Mouse (Mus musculus): ENCODE measurements around the gene Cybc1.
A peak's percentile ranks its signal among the peaks of the same experiment; 100 is the strongest.

Gene Cybc1

DNA sequence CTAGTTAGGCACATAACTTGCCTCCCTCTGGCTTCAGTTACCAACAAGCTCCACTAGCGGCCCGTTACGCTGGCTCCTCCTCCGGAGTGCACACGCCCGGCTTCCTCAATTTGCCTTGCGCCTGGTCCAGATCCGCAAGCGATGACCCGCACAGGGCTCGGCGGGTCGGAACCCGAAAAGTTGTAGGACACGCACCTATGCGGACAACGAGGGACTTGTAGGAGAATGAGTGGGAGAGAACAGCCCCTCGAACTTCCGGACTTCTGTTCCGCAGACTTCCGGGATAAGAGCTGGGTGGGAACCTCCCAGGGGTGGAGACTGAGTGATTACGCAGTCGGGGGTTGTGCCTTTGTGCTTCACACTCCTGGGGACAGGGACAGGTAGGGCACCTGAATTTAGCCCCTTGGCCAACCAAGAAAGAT is at the start of gene Cybc1:
Gene Cybc1 (minus strand): TSS at position 305 of the 422 bp plus-strand sequence.
- DNase-seq (ENCODE audit: low spot score in 2 of 2): peak; percentile 77 to 85

- DNase-seq (ENCODE audit: low spot score in 2 of 2): no peak
Measured at GRCm38 (mm10) chr11:121278011-121278410, 48.9 kb upstream of the Cybc1 start.

- DNase-seq (ENCODE audit: low spot score in 2 of 2): no peak
Measured at GRCm38 (mm10) chr11:121277516-121277915, 48.4 kb upstream of the Cybc1 start.

DNA sequence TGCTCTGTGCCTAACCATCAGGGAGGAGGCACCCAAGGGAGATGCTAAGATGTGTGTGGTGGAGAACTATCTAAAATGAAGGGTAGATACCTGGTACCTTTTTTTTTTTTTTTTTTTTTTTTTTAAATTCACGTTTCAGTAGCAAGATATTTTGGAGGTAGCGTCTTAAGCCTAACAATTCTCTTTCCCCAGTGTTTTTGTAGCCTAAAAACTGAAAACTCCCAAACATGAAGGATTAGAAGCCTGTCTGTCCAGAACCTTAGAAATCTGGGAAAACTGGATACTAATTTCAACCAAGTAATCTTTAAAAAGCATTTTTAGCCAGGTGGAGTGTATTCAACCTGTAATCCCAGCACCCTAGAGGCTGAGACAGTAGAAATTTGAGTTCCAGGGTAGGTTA is 32.0 kb upstream of the Cybc1 start:
- DNase-seq (ENCODE audit: low spot score in 2 of 2): no peak

- peak; percentile 50 to 80 for DNase-seq (ENCODE audit: low spot score in 2 of 2)
Measured at GRCm38 (mm10) chr11:121260211-121260906, 31.2 kb upstream of the Cybc1 start.

- DNase-seq (ENCODE audit: low spot score in 2 of 2): peak; percentile 92 to 97
Measured at GRCm38 (mm10) chr11:121259160-121260100, 30.3 kb upstream of the Cybc1 start, which contains the start of gene Foxk2. Gene Foxk2, plus strand, starts transcription at chr11:121259990.

- no peak for DNase-seq (ENCODE audit: low spot score in 2 of 2)
Measured at GRCm38 (mm10) chr11:121250196-121250595, 21.1 kb upstream of the Cybc1 start.

GRCm38 (mm10) chr11:121239669-121240068 is 10.5 kb upstream of the Cybc1 start:
- no peak for DNase-seq (ENCODE audit: low spot score in 2 of 2)

GRCm38 (mm10) chr11:121237345-121238128 is 8.4 kb upstream of the Cybc1 start:
- DNase-seq (ENCODE audit: low spot score in 2 of 2): peak in 1 of 2 experiments; percentile 60

DNA sequence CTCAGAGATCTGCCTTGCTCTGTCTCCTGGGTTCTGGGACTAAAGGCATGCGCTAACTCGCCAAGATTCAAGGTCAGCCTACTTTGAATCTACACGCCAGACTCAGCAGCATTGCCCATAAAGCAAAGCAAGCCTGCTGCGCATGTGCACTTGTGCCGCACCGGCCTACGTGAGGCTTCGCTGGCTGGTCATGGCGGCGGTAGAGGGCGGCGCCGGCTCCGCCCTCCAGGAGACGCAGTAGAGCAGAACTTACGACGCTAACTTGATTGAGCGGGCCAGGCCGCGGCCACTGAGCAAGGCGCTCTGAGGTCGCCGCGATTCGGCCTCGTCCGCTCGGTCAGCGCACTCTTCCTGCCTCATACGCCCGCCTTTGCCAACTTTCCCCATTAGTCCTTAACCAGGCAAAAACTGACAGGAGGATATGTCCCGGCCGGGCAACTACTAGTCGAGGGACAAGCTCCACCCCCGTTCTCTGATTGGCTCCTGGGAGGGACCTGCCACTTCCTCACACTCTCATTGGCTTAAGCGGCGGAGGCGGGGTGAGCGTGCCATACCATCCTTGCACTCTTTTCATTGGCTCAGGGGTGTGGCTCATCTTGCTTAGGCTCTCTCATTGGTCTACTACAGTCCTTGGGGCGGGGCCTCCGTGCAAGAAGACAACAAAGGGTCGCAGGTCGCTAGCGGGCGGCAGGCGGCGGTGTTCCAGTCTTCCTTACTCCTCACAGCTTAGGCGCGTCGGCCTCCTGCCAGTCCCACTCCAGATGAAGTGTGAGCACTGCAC is 7.6 kb upstream of the Cybc1 start, which contains the start of gene Narf:
Gene Narf (plus strand): TSS at position 690 of the 781 bp plus-strand sequence.
- peak; percentile 98 for DNase-seq (ENCODE audit: low spot score in 2 of 2)

GRCm38 (mm10) chr11:121235475-121236238 is 6.5 kb upstream of the Cybc1 start:
- peak; percentile 72 to 82 for DNase-seq (ENCODE audit: low spot score in 2 of 2)

DNA sequence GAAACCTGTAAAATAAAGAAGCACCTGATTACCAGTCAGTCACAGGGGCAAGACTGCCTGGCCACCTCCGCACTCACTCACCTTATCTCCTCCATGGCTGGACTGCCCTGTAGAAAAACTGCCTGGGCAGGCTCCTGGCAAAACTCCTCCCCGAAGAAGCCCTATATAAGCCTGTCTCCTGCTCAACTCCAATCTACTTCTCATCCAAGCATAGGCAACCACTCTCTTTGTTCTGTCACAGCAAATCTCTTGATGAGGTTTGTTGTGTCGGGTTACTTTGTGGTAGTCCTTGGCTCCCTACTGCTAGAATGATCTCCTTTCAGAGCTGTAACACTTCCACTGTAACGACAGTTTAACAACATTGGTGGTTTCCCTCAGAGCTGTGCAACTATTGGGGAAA is 3.6 kb upstream of the Cybc1 start:
- no peak for DNase-seq (ENCODE audit: low spot score in 2 of 2)

GRCm38 (mm10) chr11:121231628-121232291 is 2.6 kb upstream of the Cybc1 start:
- DNase-seq (ENCODE audit: low spot score in 2 of 2): no peak

DNA sequence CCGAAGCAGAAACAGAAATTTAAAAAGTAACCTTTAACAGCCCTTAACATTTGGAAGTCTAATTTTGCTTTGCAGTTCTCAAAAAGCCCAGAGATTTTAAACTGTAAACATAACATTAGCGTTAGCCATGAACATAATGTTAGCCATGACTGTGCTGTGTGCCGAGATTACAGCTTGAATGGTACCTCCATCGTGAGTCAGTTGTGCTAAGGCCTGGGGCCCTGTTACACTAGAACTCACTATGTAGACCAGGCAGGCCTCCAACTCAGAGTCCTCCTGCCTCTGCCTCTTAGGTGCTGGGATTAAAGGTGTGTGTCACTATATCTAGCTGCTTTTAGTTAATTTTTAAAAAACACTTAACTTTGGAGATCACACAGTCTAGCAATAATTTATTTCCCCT is 2.1 kb upstream of the Cybc1 start:
- DNase-seq (ENCODE audit: low spot score in 2 of 2): no peak

DNA sequence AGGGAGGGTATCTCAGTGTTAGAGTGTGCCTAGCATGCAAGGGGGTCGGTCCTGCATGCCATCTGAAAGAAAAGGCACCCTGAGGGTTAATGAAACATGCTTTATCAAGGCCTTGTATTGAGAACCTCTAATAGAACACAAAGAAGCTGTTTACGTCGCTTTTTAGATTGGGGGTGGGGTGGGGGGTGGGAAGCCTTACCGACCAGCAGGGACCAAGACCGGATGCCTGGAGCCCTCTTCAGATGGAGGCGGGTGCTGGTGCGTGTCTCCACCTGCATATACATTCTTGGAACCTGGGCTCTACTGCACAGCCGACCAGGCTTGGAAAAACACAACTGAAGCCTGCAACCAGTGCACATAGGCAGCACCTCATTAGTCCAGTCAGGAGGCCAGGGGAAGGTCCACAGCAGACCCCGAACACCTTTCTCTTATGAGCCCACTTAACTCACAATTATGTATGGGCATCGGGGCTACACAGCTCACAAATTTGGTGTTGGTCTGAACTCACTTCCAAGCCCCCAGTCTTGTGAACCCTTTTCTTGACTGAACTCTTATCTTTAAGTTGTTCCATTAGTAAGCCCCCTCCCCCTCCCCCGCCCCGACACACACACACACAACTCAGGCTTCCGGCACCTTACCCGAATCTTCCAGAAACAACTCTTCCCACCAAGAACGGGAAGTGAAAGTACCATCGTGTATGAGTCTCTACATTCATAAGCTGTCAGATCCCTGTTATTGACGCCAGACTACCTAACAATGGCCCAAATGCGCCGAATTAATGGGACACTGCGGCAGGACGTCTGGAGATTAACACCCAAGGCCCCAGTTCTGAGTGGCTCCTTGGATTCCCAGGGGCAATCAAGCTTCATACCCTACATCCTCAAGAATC is 749 bp downstream of the Cybc1 start:
- DNase-seq (ENCODE audit: low spot score in 2 of 2): no peak

- DNase-seq (ENCODE audit: low spot score in 2 of 2): no peak
Measured at GRCm38 (mm10) chr11:121221321-121222010, 7.7 kb downstream of the Cybc1 start.

DNA sequence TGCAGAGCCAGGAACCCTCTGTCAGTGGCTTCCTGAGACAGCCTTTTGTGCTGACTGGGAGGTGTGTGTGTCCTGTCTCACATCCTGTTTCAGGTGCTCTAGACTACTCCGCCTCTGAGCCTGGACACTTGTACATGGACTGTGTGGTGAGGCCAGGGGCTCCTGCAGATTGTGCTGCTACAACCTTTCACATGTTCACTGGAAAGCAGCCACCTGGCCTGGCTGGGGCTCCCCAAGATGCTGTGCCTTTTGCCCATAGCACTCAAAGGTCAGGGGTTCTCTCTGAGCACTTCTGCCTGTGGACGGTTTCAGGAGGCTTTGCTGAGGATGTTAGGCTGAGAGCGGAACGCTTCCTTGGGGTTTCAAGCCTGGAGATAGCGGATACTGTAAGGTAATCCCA is 8.4 kb downstream of the Cybc1 start:
- no peak for DNase-seq (ENCODE audit: low spot score in 2 of 2)

DNA sequence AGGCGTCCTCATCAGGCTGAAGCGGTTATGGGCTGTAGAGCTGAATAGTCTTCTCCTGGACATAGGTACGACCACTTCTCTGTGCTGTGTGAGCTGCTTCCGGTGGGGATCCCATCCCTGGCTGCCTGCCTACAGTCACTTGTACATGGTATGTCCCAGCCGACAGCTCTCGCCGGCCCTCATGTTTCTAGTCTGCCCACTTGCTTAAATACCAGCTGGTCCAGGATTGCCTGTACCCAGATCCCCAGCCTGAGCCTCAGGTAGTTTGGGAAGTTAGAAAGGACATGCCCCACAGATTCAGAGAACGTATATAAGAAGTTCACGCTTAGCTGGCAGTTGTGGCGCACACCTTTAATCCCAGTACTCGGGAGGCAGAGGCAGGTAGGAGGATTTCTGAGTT is 9.3 kb downstream of the Cybc1 start:
- DNase-seq (ENCODE audit: low spot score in 2 of 2): no peak
